Mouse (Mus musculus) G1E (cell line): ENCODE measurements around the gene Bahd1. TPM values are rescaled to one million over a fixed set of nuclear protein-coding genes. Genes with fewer than 3 reads are reported as not detected.
A peak's percentile ranks its signal among the peaks of the same experiment; 100 is the strongest.

Experiments used
- ATAC-seq: 2 replicates; pipeline ENCODE4 v1.8.0; 2016; ENCODE audit warnings: mild to moderate bottlenecking; ENCODE audit not compliant: insufficient number of reproducible peaks, poor library complexity, low FRiP score, severe bottlenecking; ENCODE audit errors: extremely low read depth
- DNase-seq: peaks from one replicate; pipeline ENCODE4 v3.0.0; 2012; ENCODE audit warnings: low spot score
- H3K27me3 ChIP-seq: 2 replicates; pipeline ENCODE4 v1.6.1; 2012; ENCODE audit warnings: mild to moderate bottlenecking, low read length, inconsistent platforms; ENCODE audit not compliant: insufficient read depth
- H3K36me3 ChIP-seq: replicated peaks from 2 replicates; pipeline ENCODE3; 2012; ENCODE audit warnings: mild to moderate bottlenecking, inconsistent platforms
- H3K4me1 ChIP-seq: 2 replicates; pipeline ENCODE4 v1.6.1; 2012; ENCODE audit warnings: low read depth, low read length, inconsistent platforms, mixed read lengths; ENCODE audit not compliant: insufficient read depth
- H3K4me3 ChIP-seq: 2 replicates; pipeline ENCODE4 v1.5.1; 2012; ENCODE audit warnings: low read depth, mild to moderate bottlenecking, inconsistent platforms, low read length, moderate library complexity, mixed read lengths
- H3K9me3 ChIP-seq: replicated peaks from 2 replicates; pipeline ENCODE4 v1.6.1; 2012; ENCODE audit warnings: inconsistent platforms
- CTCF ChIP-seq: IDR thresholded peaks from 2 replicates; pipeline ENCODE4 v1.5.1; 2012; ENCODE audit warnings: low read depth, low read length, inconsistent platforms, mixed read lengths
- GATA1 ChIP-seq: IDR thresholded peaks from 2 replicates; pipeline ENCODE4 v1.6.1; 2012; ENCODE audit warnings: borderline replicate concordance, low read length, inconsistent platforms, mixed read lengths
- GATA2 ChIP-seq: IDR thresholded peaks from 2 replicates; pipeline ENCODE4 v1.6.1; 2012; ENCODE audit warnings: low read depth, low read length, inconsistent platforms, borderline replicate concordance
- POLR2AphosphoS5 ChIP-seq: IDR thresholded peaks from 2 replicates; pipeline ENCODE4 v1.6.1; 2012; ENCODE audit warnings: low read depth, low read length, inconsistent platforms; ENCODE audit not compliant: insufficient replicate concordance
- TAL1 ChIP-seq: conservative IDR thresholded peaks from 2 replicates; pipeline ENCODE4 v1.6.1; 2012; ENCODE audit warnings: low read depth, low read length, inconsistent platforms, mixed read lengths
- polyA plus RNA-seq: library from polyadenylated mRNA; stranded (reverse); fragments of >175 nt; gene quantifications from 2 replicates; pipeline ENCODE4 v1.2.3, GENCODE M21; 2012
- total RNA-seq, 2 experiments: library from RNA; stranded (forward) in 1 of 2; stranded (reverse) in 1 of 2; fragments of 200-1000 nt in 1 of 2; fragments of >200 nt in 1 of 2; fragmentation: Nextera tagmentation in 1 of 2; gene quantifications; 2 replicates each; pipeline ENCODE4 v1.2.3; 2014 to 2017

The Bahd1 gene
- total and polyA plus RNA-seq, 3 experiments = 12.5 to 135 (median 53.9) TPM

GRCm38 (mm10) chr2:118901175-118902031 lies 1.2 kb downstream of the Bahd1 start:
- TF ChIP-seq GATA2 = no peak
- TF ChIP-seq TAL1 = no peak
- TF ChIP-seq POLR2AphosphoS5 = no peak
- TF ChIP-seq CTCF = no peak
- TF ChIP-seq GATA1 = no peak
- Histone ChIP-seq H3K27me3 (peaks cover 23% of the 10 kb centered on the region; the same call in 1 of the 2 replicates), H3K4me1 (peaks cover 86% of the 10 kb centered on the region), H3K9me3 (no peaks in the 10 kb centered on the region), H3K4me3 (peak overlapping the region; percentile 92), H3K36me3 (peaks cover 29% of the 10 kb centered on the region)
- DNase-seq = peak; percentile 100
- ATAC-seq = peak; percentile 79

- H3K27me3 ChIP-seq = peaks cover 13% of the 10 kb centered on the region; the same call in 1 of the 2 replicates
- peaks cover 86% of the 10 kb centered on the region for H3K4me1 ChIP-seq
- TF ChIP-seq GATA2 (no peak), POLR2AphosphoS5 (no peak), CTCF (no peak), TAL1 (no peak), GATA1 (no peak)
- H3K36me3 ChIP-seq = peaks cover 37% of the 10 kb centered on the region
- H3K9me3 ChIP-seq = no peaks in the 10 kb centered on the region
- DNase-seq (peak; percentile 58), ATAC-seq (no peak)
- peak overlapping the region; percentile 92 for H3K4me3 ChIP-seq
Measured at GRCm38 (mm10) chr2:118902051-118903025, 2.2 kb downstream of the Bahd1 start.

- no peak for TF ChIP-seq GATA2
- TF ChIP-seq CTCF = no peak
- no peak for TF ChIP-seq TAL1
- no peak for TF ChIP-seq POLR2AphosphoS5
- TF ChIP-seq GATA1 = no peak
- Histone ChIP-seq H3K4me1 (peaks cover 81% of the 10 kb centered on the region), H3K4me3 (peak overlapping the region; percentile 92; the same call in 1 of the 2 replicates), H3K36me3 (peaks cover 43% of the 10 kb centered on the region), H3K9me3 (no peaks in the 10 kb centered on the region), H3K27me3 (peaks cover 3% of the 10 kb centered on the region; the same call in 1 of the 2 replicates)
- DNase-seq (no peak), ATAC-seq (no peak)
Measured at GRCm38 (mm10) chr2:118903333-118903741, 3.2 kb downstream of the Bahd1 start.

GRCm38 (mm10) chr2:118905433-118906117 lies 5.4 kb downstream of the Bahd1 start:
- no peak overlapping the region for H3K4me3 ChIP-seq
- no peak for ATAC-seq
- H3K9me3 ChIP-seq = no peaks in the 10 kb centered on the region
- peaks cover 63% of the 10 kb centered on the region for H3K36me3 ChIP-seq
- no peaks in the 10 kb centered on the region for H3K27me3 ChIP-seq
- H3K4me1 ChIP-seq = peaks cover 74% of the 10 kb centered on the region
- TF ChIP-seq GATA1 (no peak), CTCF (no peak), GATA2 (no peak), TAL1 (no peak), POLR2AphosphoS5 (no peak)
- DNase-seq = no peak

GRCm38 (mm10) chr2:118906118-118906492 lies 5.9 kb downstream of the Bahd1 start:
- H3K27me3 ChIP-seq = no peaks in the 10 kb centered on the region
- no peak overlapping the region for H3K4me3 ChIP-seq
- no peak for ATAC-seq
- no peaks in the 10 kb centered on the region for H3K9me3 ChIP-seq
- TF ChIP-seq CTCF (no peak), TAL1 (no peak), GATA2 (no peak), POLR2AphosphoS5 (no peak), GATA1 (no peak)
- no peak for DNase-seq
- H3K4me1 ChIP-seq = peaks cover 75% of the 10 kb centered on the region
- peaks cover 68% of the 10 kb centered on the region for H3K36me3 ChIP-seq
